Mouse (Mus musculus): ENCODE measurements around the gene Mmp2.
"Not testable (repeated sequence)": the region's sequence is repeated elsewhere in the genome, so short reads cannot be mapped to it uniquely, and the experiment has no call there.

Gene Mmp2

GRCm38 (mm10) chr8:92827243-92828034 is at the start of gene Mmp2:
Gene Mmp2, plus strand, starts transcription at chr8:92827291.
- peak; percentile 15 for DNase-seq (ENCODE audit: low spot score)

- no peak for DNase-seq (ENCODE audit: low spot score)
Measured at GRCm38 (mm10) chr8:92780976-92781375, 46.1 kb upstream of the Mmp2 start.

- no peak for DNase-seq (ENCODE audit: low spot score)
Measured at GRCm38 (mm10) chr8:92783906-92784610, 43.0 kb upstream of the Mmp2 start.

GRCm38 (mm10) chr8:92790835-92791234 is 36.3 kb upstream of the Mmp2 start:
- no peak for DNase-seq (ENCODE audit: low spot score)

- not testable (repeated sequence) for DNase-seq (ENCODE audit: low spot score)
Measured at GRCm38 (mm10) chr8:92791999-92792398, 35.1 kb upstream of the Mmp2 start.

GRCm38 (mm10) chr8:92793852-92794580 is 33.1 kb upstream of the Mmp2 start:
- no peak for DNase-seq (ENCODE audit: low spot score)

DNA sequence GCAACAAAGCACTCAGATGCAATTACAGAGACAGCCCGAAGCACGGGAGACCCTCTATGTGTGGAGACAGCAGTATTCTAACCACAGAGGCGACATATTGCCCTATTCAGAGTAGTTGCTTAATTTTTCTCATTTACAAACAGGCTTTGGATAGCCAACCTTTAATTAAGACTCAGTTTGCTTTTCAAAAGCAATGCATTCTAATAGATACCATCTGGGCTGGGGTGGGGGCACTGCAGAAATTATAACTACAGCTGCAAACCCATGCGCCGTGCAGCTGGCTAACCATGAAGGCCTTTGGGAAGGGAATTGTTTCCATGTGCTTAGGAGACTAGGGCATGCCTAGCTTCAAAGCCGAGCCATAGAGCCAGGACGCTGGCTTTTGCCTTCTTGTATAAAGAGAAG is 29.6 kb upstream of the Mmp2 start:
- no peak for DNase-seq (ENCODE audit: low spot score)

GRCm38 (mm10) chr8:92799406-92799805 is 27.7 kb upstream of the Mmp2 start:
- DNase-seq (ENCODE audit: low spot score): no peak

GRCm38 (mm10) chr8:92801231-92801630 is 25.9 kb upstream of the Mmp2 start:
- no peak for DNase-seq (ENCODE audit: low spot score)

DNA sequence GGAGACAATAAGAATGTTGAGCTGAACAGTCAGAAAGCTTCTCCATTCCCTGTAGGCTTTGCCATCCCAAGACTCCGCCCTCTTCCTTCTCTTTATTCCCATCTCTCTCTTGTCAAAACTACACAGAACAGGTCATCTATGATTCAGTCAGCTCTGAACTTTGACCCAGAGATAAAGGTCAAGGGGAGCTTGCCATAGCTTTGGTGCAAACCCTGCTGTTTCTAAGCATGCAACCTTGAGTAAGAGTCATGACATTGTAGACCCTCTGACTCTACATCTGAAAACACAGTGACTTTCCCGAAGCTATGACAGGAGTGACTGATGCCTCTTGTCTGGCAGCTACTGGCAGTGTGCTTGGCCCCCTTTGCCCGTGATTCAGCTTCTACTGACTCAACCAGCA is 24.5 kb upstream of the Mmp2 start:
- no peak for DNase-seq (ENCODE audit: low spot score)

DNA sequence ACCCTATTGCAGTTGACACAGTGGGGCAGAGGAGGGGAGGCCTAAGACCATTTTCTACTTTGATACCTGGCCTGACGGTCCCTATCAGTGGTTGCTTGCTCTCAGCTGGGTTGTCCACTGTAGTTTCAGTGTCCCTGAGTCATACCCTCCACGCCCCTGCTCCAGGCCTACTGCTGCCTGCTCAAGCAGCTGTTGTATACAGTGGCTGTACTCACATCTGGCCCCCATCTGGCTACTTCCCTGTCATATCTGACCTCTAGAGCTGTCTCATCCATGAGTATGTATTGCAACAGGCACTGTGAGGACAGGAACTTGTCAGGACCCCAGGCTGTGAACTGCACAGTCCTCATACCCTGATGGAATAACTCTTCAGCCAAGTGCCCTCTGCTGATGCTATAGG is 14.3 kb upstream of the Mmp2 start:
- no peak for DNase-seq (ENCODE audit: low spot score)

- DNase-seq (ENCODE audit: low spot score): no peak
Measured at GRCm38 (mm10) chr8:92815661-92816060, 11.4 kb upstream of the Mmp2 start.

DNA sequence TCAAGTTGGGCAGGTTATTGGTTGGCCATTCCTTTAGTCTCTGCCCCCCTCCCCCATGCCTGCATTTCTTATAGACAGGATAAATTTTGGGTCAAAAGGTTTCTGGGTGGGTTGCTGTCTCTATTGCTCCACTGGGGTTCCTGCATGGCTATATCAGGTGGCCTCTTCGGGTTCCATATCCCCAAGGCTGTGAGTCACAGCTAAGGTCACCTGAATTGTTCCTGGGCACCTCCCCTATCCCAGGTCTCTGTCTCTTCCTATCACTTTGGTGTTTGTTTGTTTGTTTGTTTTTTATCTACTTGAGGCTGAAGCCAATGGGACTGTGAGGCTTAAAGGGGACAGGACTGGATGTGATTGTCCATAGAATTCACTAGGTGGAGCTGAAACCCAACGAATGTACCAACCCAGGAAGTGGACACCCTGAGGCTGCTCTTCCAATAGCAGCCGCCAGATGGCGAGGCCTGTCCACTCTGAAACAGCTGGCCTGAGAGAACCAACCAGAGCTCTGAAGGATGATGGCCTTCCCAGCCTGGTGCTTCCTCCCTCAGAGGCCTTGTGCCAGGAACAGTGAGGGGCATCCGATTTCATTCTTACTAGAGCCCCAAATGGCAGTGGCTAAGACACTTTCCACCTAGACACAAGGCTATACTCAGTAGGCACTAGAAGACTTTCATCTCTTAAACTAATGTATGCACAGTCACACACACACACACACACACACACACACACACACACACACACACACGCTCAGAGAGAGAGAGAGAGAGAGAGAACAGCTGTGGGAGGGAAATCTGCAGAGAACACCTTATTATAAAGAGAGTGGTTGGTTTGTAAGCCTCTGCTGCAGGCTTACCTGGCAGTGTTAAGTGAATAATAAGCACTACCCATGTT is 8.9 kb upstream of the Mmp2 start:
- DNase-seq (ENCODE audit: low spot score): peak; percentile 58

DNA sequence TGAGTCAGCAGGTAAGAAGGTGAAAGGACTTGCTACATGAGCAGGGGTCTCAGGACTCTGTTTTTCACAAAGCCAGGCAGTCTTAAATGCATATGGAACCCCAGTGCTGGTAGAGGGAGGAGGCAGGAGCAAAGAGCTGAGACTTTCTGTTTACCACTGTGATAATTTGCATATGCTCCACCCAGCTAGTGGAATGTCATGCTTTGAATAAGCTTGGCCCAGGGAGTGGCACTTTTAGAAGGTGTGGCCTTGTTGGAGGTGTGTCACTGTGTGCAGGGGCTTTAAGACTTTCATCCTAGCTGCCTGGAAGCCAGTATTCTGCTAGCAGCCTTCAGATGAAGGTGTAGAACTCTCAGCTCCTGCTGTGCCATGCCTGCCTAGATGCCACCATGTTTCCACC is 5.9 kb upstream of the Mmp2 start:
- DNase-seq (ENCODE audit: low spot score): no peak

GRCm38 (mm10) chr8:92822386-92822785 is 4.7 kb upstream of the Mmp2 start:
- DNase-seq (ENCODE audit: low spot score): no peak

- no peak for DNase-seq (ENCODE audit: low spot score)
Measured at GRCm38 (mm10) chr8:92825991-92826390, 1.1 kb upstream of the Mmp2 start.

- DNase-seq (ENCODE audit: low spot score): peak; percentile 14
Measured at GRCm38 (mm10) chr8:92828251-92828743, 1.2 kb downstream of the Mmp2 start.

GRCm38 (mm10) chr8:92834065-92834731 is 7.1 kb downstream of the Mmp2 start:
- no peak for DNase-seq (ENCODE audit: low spot score)

GRCm38 (mm10) chr8:92834786-92835500 is 7.9 kb downstream of the Mmp2 start:
- no peak for DNase-seq (ENCODE audit: low spot score)

- DNase-seq (ENCODE audit: low spot score): no peak
Measured at GRCm38 (mm10) chr8:92835901-92836300, 8.8 kb downstream of the Mmp2 start.

Measured in testis, postnatal 14 days (tissue).